Mouse (Mus musculus): ENCODE measurements around the gene Znhit1.

Znhit1 gene

GRCm38 (mm10) chr5:136987934-136988271 is at the start of gene Znhit1:
Znhit1 (minus strand) TSS chr5:136988021.
- no peak for DNase-seq (ENCODE audit: low spot score)

- DNase-seq (ENCODE audit: low spot score): no peak
Measured at GRCm38 (mm10) chr5:137036211-137036610, 48.4 kb upstream of the Znhit1 start.

GRCm38 (mm10) chr5:137032641-137033074 is 44.8 kb upstream of the Znhit1 start:
- DNase-seq (ENCODE audit: low spot score): peak; percentile 88

- peak; percentile 12 for DNase-seq (ENCODE audit: low spot score)
Measured at GRCm38 (mm10) chr5:137032033-137032421, 44.2 kb upstream of the Znhit1 start.

- peak; percentile 26 for DNase-seq (ENCODE audit: low spot score)
Measured at GRCm38 (mm10) chr5:137031076-137032032, 43.5 kb upstream of the Znhit1 start.

GRCm38 (mm10) chr5:137030416-137030810 is 42.6 kb upstream of the Znhit1 start:
- DNase-seq (ENCODE audit: low spot score): no peak

- DNase-seq (ENCODE audit: low spot score): peak; percentile 96
Measured at GRCm38 (mm10) chr5:137029643-137030415, 42.0 kb upstream of the Znhit1 start.

- DNase-seq (ENCODE audit: low spot score): no peak
Measured at GRCm38 (mm10) chr5:137029273-137029585, 41.4 kb upstream of the Znhit1 start.

- DNase-seq (ENCODE audit: low spot score): no peak
Measured at GRCm38 (mm10) chr5:137028561-137029272, 40.9 kb upstream of the Znhit1 start.

GRCm38 (mm10) chr5:137026092-137026491 is 38.3 kb upstream of the Znhit1 start, which contains the start of gene Vgf:
Vgf (plus strand) TSS chr5:137026392.
- no peak for DNase-seq (ENCODE audit: low spot score)

- DNase-seq (ENCODE audit: low spot score): peak; percentile 83
Measured at GRCm38 (mm10) chr5:137025132-137025531, 37.3 kb upstream of the Znhit1 start.

GRCm38 (mm10) chr5:137024318-137024717 is 36.5 kb upstream of the Znhit1 start:
- no peak for DNase-seq (ENCODE audit: low spot score)

GRCm38 (mm10) chr5:137015913-137016312 is 28.1 kb upstream of the Znhit1 start:
- DNase-seq (ENCODE audit: low spot score): no peak

- DNase-seq (ENCODE audit: low spot score): no peak
Measured at GRCm38 (mm10) chr5:137012401-137012950, 24.7 kb upstream of the Znhit1 start.

- DNase-seq (ENCODE audit: low spot score): peak; percentile 40
Measured at GRCm38 (mm10) chr5:137009988-137010387, 22.2 kb upstream of the Znhit1 start.

- no peak for DNase-seq (ENCODE audit: low spot score)
Measured at GRCm38 (mm10) chr5:137007276-137007675, 19.5 kb upstream of the Znhit1 start.

GRCm38 (mm10) chr5:137000612-137001011 is 12.8 kb upstream of the Znhit1 start:
- no peak for DNase-seq (ENCODE audit: low spot score)

- DNase-seq (ENCODE audit: low spot score): no peak
Measured at GRCm38 (mm10) chr5:136999449-136999848, 11.6 kb upstream of the Znhit1 start.

GRCm38 (mm10) chr5:136989801-136990200 is 2.0 kb upstream of the Znhit1 start:
- DNase-seq (ENCODE audit: low spot score): no peak

GRCm38 (mm10) chr5:136988420-136988819 is 599 bp upstream of the Znhit1 start:
- no peak for DNase-seq (ENCODE audit: low spot score)

- DNase-seq (ENCODE audit: low spot score): peak; percentile 69
Measured at GRCm38 (mm10) chr5:136987138-136987933, 485 bp downstream of the Znhit1 start.

All from urinary bladder, postnatal 25 days (tissue).